Mouse (Mus musculus) frontal cortex, postnatal 36 days (tissue): Measurements from ENCODE around the gene Nrxn2.

Source experiments
- DNase-seq, 2 experiments: peaks; one replicate each; pipeline ENCODE4 v3.0.0; 2022; ENCODE audit warnings: low spot score in 2 of 2

The Nrxn2 gene

DNA sequence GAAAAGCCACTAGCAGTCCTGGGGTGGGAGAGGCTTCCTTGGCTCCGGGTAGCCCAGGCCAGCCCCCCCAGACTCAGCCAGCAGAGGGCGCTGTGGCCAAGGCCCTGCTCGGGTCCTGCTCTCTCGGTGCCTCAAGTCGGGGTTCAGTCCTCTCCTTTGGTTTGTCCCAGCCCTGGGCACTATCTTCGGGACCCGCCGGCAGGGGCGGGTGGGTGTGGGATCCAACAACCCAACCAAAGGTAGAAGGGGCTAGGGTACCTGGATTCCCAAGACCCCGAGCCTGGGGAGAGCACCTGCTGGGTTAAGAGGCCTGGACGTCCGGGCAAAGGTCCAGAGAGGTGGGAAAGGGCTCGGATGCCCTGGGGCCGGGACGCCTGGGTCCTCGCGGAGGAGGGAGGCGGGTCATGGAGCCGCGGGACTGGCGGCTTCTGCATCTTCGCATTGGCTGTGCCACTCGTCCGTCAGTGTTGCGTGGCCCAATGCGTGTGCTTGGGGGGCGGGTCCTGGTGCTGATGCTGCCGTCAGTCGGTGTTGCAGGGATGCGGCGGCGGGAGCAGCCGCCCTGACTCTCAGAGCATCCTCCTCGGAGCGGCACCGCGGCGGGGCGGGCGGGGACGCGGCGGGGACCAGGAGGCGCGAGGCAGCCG lies at the start of gene Nrxn2:
Gene Nrxn2, plus strand, starts transcription at position 499 of the 647 bp plus-strand sequence.
- DNase-seq: peak; percentile 91 to 95

DNA sequence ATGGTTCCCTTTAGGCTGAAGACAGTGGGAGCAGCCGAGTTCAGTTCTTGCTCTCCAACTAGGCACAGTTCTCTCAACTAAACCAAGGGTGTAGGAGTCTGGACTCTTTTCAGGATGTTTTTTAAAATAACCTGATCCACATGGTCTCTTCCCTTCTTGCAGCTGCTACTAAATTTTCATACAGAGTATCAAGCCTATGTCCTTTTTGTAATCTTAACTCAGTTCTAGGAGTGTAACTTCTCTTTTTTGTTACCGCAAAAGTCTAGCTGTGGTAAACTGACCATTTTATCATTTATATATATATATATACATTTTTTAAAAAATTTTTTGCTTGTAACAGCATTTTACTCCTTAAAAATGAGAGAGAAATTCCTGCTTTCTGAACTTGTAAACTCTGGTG lies 48.4 kb upstream of the Nrxn2 start:
- DNase-seq: no peak

- no peak for DNase-seq
These were observed 46.1 kb upstream of the Nrxn2 start for GRCm38 (mm10) chr19:6372433-6372832.

- peak; percentile 68 to 80 for DNase-seq
These were observed 44.8 kb upstream of the Nrxn2 start for GRCm38 (mm10) chr19:6373539-6374400.

GRCm38 (mm10) chr19:6374571-6374970 lies 44.0 kb upstream of the Nrxn2 start:
- DNase-seq: no peak

DNA sequence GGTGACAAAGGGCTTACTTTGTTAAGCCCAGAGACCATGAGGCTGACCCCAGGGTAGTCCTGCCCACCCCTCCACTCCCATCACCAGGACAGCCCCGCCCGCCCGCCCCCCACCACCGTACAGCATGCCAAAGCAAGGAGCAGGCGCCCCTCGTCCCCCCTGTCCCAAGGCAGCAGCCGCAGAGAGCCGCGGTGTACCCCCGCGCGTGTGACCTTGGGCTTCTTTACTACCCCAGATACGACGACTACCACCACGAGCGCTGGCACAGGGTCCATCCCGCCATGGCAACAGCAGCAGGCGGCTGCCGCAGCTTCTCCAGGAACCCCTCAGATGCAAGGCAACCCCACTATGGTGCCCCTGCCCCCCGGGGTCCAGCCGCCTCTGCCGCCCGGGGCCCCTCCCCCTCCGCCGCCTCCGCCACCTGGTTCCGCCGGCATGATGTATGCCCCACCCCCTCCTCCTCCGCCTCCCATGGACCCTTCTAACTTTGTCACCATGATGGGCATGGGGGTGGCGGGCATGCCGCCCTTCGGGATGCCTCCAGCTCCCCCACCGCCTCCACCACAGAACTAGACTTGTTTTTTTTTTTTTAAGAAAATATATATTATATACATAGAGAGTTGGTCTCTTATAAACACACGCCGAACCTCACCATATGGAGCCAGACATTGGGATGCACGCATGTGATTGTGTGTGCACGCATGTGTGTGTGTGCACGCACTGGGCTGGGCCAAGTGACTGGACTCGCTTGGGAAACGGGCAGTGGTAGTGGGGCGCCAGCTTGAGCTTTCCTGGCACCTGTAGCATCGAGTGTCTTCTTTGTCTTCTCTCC lies 42.9 kb upstream of the Nrxn2 start:
- no peak for DNase-seq

GRCm38 (mm10) chr19:6376255-6376564 lies 42.3 kb upstream of the Nrxn2 start:
- no peak for DNase-seq

DNA sequence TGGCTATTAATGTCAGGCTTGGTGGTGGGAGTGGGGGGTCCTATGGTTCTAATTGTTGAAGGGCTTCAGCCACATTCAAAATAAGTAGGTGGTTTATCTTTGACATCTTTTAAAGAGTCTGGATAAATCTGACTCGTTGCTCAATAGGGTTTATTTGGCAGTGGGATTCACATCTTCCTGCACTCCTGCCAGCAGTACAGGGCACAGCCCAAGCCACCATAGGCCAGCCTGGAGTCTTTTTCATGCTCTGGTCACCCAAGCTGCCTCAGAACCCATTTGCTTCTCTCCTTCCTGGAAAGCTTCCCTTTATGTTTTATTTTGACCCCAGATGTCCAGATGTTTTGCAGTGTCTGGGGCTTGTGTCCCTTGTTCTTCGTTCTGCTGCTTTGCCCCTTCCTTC lies 41.9 kb upstream of the Nrxn2 start:
- DNase-seq: no peak

- DNase-seq: no peak
These were observed 41.0 kb upstream of the Nrxn2 start for GRCm38 (mm10) chr19:6377327-6378040.

DNA sequence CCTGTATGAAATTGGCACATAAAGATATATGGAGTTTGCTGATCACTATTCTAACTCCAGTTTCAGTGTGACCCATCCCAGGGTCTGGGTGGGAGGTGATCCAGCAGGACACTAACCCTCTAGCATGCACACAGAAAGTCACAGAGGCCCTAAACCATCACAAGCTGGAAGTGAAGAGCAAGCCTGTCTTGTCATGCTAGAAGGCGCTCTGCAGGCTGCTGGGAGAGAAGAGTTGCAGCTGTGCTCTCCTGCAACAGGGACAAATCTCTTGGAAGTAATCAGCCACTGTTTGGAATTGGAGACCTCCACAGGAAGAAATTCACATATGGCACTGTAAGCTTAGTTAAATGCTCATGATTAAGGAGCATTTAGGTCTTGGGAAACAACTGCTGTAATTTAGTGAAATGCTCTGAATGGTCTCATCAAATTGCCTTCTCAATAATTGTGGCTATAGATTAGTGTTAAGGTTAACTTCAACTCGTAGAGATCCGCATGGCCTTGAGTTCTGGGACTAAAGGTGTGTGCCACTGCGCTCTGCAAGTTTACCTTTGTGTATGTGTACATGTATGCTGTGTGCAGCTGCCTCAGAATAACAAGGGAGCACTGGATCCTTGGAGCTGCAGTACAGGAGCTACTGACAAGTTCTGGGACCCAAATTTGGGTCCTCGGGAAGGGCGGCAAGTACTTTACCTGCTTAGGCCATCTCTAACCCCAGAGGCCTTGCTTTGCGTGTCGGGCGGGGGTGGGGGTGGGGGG lies 37.9 kb upstream of the Nrxn2 start:
- DNase-seq: no peak

- DNase-seq: no peak
These were observed 37.3 kb upstream of the Nrxn2 start for GRCm38 (mm10) chr19:6381238-6381637.

- no peak for DNase-seq
These were observed 36.1 kb upstream of the Nrxn2 start for GRCm38 (mm10) chr19:6382323-6382924.

DNA sequence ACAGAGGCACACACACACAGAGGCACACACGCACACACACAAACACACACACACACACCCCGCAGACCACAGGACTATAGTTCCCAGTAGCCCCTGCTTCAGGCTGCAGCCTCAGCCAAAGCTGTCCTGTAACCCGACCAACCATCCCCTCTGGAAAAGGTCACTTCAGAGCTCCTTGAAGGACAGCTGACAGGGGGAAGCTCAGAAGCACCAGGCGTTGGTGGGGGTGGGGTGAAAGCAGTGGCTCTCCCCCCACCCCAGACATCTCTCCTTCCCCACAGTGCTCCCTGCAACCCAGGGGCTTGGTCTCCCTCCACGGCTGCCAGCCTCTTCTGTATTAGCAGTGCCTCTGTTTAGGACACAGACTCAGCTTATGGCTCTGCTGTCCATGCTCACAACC lies 35.1 kb upstream of the Nrxn2 start:
- no peak for DNase-seq

- DNase-seq: peak; percentile 71 to 72
These were observed 34.4 kb upstream of the Nrxn2 start, which contains the start of gene Pygm for GRCm38 (mm10) chr19:6384128-6384527. Gene Pygm (plus strand): TSS chr19:6384399.

DNA sequence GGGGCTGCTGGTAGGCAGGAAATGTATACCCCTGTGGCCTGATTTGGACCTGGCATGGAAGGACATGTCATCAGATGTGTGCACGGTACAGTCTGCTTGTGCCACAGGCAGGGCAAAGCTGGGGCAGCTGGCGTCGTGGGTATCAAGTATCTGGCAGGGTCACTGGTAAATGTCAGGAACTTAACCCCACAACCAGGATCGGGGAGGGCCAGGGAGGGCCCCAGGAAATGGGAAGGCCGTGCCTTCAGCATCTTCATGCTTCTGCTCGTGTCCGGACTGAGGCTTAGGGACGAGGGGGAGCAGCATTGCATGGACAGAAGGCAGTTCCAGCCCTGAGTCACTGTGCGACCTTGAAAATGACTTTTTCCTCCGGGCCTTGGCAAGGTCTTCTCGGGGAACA lies 33.6 kb upstream of the Nrxn2 start:
- DNase-seq: no peak

GRCm38 (mm10) chr19:6385419-6385818 lies 33.1 kb upstream of the Nrxn2 start:
- no peak for DNase-seq

DNA sequence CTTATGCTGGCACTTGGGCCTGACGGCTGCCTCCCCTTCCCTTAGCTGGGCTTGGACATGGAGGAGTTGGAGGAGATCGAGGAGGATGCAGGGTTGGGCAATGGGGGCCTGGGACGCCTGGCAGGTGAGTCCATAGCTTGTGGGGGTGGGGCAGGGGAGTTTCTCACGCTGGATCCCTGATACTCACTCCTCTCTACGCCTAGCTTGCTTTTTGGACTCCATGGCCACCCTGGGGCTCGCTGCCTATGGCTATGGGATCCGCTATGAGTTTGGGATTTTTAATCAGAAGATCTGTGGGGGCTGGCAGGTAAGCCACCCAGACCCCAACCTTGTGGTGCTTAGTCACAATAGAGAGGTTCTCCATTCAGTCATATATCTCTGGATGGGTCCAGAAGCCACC lies 32.7 kb upstream of the Nrxn2 start:
- no peak for DNase-seq

DNA sequence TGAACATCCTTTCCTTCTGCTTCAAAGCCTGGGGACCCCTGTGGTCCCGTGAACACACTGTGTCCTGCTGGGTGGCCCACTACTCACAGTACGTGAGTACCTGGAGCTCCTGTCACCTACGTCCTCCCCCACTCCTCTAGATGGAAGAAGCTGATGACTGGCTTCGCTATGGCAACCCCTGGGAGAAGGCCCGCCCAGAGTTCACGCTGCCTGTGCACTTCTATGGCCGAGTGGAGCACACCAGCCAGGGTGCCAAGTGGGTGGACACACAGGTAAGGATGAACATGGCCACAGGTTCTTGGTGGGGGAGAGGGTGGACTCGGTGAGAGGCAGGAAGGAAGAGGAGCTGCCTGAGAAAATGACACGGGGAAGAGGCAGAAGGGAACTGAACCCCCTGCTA lies 32.3 kb upstream of the Nrxn2 start:
- DNase-seq: no peak

DNA sequence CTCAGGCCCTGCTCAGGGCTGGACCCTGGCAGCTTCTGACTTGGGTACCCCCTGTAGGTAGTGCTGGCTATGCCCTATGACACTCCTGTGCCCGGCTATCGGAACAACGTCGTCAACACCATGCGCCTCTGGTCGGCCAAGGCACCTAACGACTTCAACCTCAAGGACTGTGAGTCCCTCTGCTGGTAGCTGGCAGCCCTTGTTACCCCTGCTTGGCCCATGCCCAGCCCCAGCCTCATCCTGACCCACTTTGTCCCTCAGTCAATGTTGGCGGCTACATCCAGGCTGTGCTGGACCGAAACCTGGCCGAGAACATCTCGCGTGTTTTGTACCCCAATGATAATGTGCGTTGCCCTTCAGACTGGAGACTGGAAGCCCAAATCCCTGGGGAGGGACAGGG lies 30.5 kb upstream of the Nrxn2 start:
- DNase-seq: no peak

GRCm38 (mm10) chr19:6389803-6390202 lies 28.7 kb upstream of the Nrxn2 start:
- no peak for DNase-seq

- no peak for DNase-seq
These were observed 28.3 kb upstream of the Nrxn2 start for GRCm38 (mm10) chr19:6390251-6390650.
